Mouse (Mus musculus) liver, postnatal 0 days (tissue): ENCODE measurements at regions not wholly inside any gene's neighbourhood (a gene's known extent, or its start where the extent isn't known, plus 50 kb on each side); places are given as distances from the start of the nearest gene placed in this dataset.

Experiments used
- ATAC-seq: fragments of 200-750 bp; cut with Nextera tagmentation; 2 replicates; pipeline ENCODE4 v1.8.0; 2017; ENCODE audit warnings: mild to moderate bottlenecking, moderate library complexity
- DNase-seq: peaks from one replicate; pipeline ENCODE4 v3.0.0-alpha.2; 2016
- H3K27ac ChIP-seq: fragments of 300-500 bp; sonication (generic); 2 replicates; pipeline ENCODE4 v1.5.1; 2014; ENCODE audit warnings: antibody characterized with exemption, moderate library complexity, mild to moderate bottlenecking, low read depth
- H3K27me3 ChIP-seq: fragments of 300-500 bp; sonication (generic); 2 replicates; pipeline ENCODE4 v1.6.1; 2014; ENCODE audit warnings: low read length, control low read depth, mixed read lengths; ENCODE audit not compliant: insufficient read depth
- H3K36me3 ChIP-seq: fragments of 300-500 bp; sonication (generic); replicated peaks from 2 replicates; pipeline ENCODE4 v1.6.1; 2014; ENCODE audit warnings: mild to moderate bottlenecking, control low read depth, low read length, moderate library complexity, mixed read lengths; ENCODE audit not compliant: insufficient read depth
- H3K4me1 ChIP-seq: fragments of 300-500 bp; sonication (generic); 2 replicates; pipeline ENCODE4 v1.6.1; 2014; ENCODE audit warnings: antibody characterized with exemption, mild to moderate bottlenecking, control low read depth; ENCODE audit not compliant: insufficient read depth
- H3K4me2 ChIP-seq: fragments of 300-500 bp; sonication (generic); 2 replicates; pipeline ENCODE4 v1.6.1; 2014; ENCODE audit warnings: low read depth, mild to moderate bottlenecking, low read length, moderate library complexity, mixed read lengths
- H3K4me3 ChIP-seq: fragments of 300-500 bp; sonication (generic); 2 replicates; pipeline ENCODE4 v1.5.1; 2014; ENCODE audit warnings: low read depth, low read length
- H3K9ac ChIP-seq: fragments of 300-500 bp; sonication (generic); replicated peaks from 2 replicates; pipeline ENCODE4 v1.6.1; 2014; ENCODE audit warnings: mild to moderate bottlenecking, moderate library complexity
- H3K9me3 ChIP-seq: fragments of 300-500 bp; sonication (generic); 2 replicates; pipeline ENCODE4 v1.6.1; 2016; ENCODE audit warnings: mild to moderate bottlenecking, control low read depth, low read length, mixed read lengths
- CTCF ChIP-seq: sonication (generic); IDR thresholded peaks from 2 replicates; pipeline ENCODE4 v1.5.1; 2016; ENCODE audit warnings: antibody characterized with exemption, low read depth
- EP300 ChIP-seq: IDR thresholded peaks from 2 replicates; pipeline ENCODE4 v1.6.1; 2016; ENCODE audit warnings: antibody characterized with exemption, low read depth, mild to moderate bottlenecking
- WGBS: fragments of 180-500 bp; shearing (Covaris S2); extraction: QIAGEN DNeasy Blood & Tissue Kit; methylation state at CpG from one replicate; pipeline ENCODE4 v1.1.7; 2014; ENCODE audit not compliant: insufficient replicate concordance; 5-methylcytosine and 5-hydroxymethylcytosine counted together

DNA sequence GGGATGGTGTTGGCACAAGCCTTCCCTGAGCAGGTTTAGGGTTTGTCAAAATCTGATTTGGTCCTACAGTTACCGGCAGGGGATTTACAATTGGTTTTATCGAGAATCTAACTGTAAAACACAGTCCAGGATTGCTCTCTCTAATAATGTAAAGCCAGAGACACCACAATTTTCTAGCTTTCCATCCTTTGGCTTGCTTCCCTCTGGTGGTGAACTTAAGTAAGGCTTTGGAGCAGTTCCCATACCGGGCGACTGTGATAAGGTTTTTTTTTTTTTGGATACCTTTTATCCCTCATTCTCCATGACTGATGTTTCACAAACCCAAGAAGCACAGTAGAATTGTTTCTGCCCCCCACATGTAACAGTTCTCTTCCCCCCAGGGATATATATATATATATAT is 195.3 kb downstream of the Tex13c3 start:
- H3K4me1 ChIP-seq = no peaks in the 10 kb centered on the region
- peak; percentile 45 for TF ChIP-seq CTCF
- TF ChIP-seq EP300 = no peak
- no peaks in the 10 kb centered on the region for H3K9me3 ChIP-seq
- no peak overlapping the region for H3K27ac ChIP-seq
- H3K4me3 ChIP-seq = no peak overlapping the region
- ATAC-seq = no peak
- no peaks in the 10 kb centered on the region for H3K36me3 ChIP-seq
- H3K4me2 ChIP-seq = no peak overlapping the region
- 53% methylated on average over 4 of the region's 4 CpGs for WGBS
- H3K27me3 ChIP-seq = no peaks in the 10 kb centered on the region
- DNase-seq = no peak
- H3K9ac ChIP-seq = no peak overlapping the region

- Histone ChIP-seq H3K27me3 (no peaks in the 10 kb centered on the region), H3K4me2 (no peak overlapping the region), H3K9me3 (no peaks in the 10 kb centered on the region), H3K4me3 (no peak overlapping the region), H3K36me3 (no peaks in the 10 kb centered on the region), H3K4me1 (no peaks in the 10 kb centered on the region), H3K27ac (no peak overlapping the region), H3K9ac (no peak overlapping the region)
- no peak for ATAC-seq
- WGBS = 53% methylated on average over 3 of the region's 3 CpGs
- TF ChIP-seq EP300 (no peak), CTCF (no peak)
- DNase-seq = no peak
Observed at GRCm38 (mm10) chrX:19283078-19283477, 198.0 kb downstream of the Tex13c3 start.

DNA sequence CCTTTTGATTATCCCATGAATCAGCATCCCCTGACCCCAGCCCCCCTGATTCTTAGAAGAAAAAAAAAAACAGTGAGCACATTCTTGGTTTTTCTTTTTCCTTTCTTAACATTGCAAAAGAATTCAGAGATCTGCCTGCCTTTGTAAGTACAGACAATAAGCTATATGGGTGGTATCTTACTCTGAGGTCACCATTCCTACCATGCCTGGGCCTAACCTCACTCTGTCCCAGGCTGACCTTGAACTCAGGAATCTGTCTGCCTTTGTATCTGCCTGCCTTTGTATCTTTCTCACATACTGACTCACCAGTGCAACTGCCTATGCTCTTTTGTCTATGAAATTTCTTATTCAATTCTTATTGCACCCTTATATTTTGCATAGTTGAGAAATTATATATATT is 216.9 kb downstream of the Tex13c3 start:
- Histone ChIP-seq H3K9ac (no peak overlapping the region), H3K9me3 (no peaks in the 10 kb centered on the region), H3K4me3 (no peak overlapping the region), H3K36me3 (no peaks in the 10 kb centered on the region), H3K4me1 (no peaks in the 10 kb centered on the region), H3K4me2 (no peak overlapping the region), H3K27me3 (no peaks in the 10 kb centered on the region), H3K27ac (no peak overlapping the region)
- DNase-seq (no peak), ATAC-seq (no peak)
- TF ChIP-seq CTCF (no peak), EP300 (no peak)

DNA sequence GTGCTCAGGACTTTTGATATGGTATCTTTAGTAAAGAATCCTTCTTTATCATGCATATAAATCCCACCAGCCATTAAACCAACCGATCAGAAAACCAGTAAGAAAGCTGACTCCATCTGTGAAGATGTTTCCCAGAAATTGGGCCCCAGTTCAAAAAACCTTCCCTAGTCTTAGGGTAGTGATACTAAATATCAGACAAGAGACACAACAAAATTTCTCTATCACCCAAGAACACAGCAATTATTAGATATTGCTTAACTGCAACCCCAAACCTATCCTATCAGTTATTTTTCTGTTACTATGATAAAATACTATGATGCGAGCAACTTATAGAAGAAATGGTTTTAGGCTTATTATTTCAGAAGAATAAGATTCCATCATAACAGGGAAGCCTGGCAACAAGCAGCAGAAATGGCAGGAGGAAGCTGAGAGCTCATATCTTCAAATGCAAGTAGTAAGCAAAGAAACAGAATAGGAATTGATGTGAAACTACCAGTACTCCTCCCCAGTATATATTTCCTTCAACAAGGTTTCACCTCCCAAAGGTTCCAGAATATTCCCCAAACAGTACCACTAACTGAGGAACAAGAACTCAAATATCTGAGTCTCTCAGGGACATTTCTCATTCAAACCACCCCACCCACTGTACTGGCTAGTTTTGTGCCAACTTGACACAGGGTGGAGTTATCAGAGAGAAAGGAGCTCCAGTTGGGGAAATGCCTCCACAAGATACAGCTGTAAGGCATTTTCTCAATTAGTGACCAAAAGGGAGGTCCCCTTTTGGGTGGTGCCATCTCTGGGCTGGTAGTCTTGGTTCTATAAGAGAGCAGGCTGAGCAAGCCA is 234.1 kb downstream of the Tex13c3 start:
- ATAC-seq (peak; percentile 47; the same call in 1 of the 2 replicates), DNase-seq (no peak)
- WGBS = 66% methylated on average over 2 of the region's 2 CpGs
- Histone ChIP-seq H3K27ac (no peak overlapping the region), H3K9ac (no peak overlapping the region), H3K36me3 (no peaks in the 10 kb centered on the region), H3K4me1 (no peaks in the 10 kb centered on the region), H3K4me3 (no peak overlapping the region), H3K9me3 (no peaks in the 10 kb centered on the region), H3K27me3 (no peaks in the 10 kb centered on the region), H3K4me2 (no peak overlapping the region)
- TF ChIP-seq CTCF (no peak), EP300 (no peak)

DNA sequence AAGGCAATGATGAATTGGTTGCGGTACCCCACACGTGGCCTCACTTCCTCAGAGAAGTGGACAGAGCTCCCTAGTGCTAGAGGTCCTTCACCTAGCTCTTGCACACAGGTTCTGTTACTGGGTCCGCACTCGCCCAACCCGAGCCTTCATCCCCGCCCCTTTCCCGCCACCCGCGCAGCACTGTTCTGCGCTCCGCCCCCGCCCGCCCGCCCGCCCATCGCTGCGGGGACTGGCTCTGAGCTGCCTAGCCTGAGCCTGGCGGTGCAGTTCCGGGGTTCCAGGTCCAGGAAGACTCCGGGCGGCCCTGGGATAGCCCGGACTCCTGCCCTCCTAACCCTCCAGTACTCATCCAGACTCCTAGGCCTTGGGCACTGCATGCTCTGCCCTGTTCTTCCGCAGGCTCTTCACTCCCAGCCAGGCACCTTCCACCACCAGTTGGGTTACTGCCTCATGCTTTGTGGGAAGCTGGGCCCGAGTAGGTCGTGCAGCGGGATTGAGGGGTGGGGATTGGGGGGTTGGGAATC is 243.3 kb downstream of the Tex13c3 start:
- peak overlapping the region; percentile 58 for H3K9ac ChIP-seq
- H3K4me2 ChIP-seq = peak overlapping the region; percentile 77
- H3K4me1 ChIP-seq = no peaks in the 10 kb centered on the region
- 8% methylated on average over 24 of the region's 26 CpGs for WGBS
- DNase-seq = peak; percentile 69
- H3K36me3 ChIP-seq = no peaks in the 10 kb centered on the region
- no peaks in the 10 kb centered on the region for H3K27me3 ChIP-seq
- peak; percentile 95 for ATAC-seq
- H3K27ac ChIP-seq = no peak overlapping the region
- H3K4me3 ChIP-seq = peak overlapping the region; percentile 55
- no peaks in the 10 kb centered on the region for H3K9me3 ChIP-seq
- TF ChIP-seq EP300 (no peak), CTCF (no peak)

DNA sequence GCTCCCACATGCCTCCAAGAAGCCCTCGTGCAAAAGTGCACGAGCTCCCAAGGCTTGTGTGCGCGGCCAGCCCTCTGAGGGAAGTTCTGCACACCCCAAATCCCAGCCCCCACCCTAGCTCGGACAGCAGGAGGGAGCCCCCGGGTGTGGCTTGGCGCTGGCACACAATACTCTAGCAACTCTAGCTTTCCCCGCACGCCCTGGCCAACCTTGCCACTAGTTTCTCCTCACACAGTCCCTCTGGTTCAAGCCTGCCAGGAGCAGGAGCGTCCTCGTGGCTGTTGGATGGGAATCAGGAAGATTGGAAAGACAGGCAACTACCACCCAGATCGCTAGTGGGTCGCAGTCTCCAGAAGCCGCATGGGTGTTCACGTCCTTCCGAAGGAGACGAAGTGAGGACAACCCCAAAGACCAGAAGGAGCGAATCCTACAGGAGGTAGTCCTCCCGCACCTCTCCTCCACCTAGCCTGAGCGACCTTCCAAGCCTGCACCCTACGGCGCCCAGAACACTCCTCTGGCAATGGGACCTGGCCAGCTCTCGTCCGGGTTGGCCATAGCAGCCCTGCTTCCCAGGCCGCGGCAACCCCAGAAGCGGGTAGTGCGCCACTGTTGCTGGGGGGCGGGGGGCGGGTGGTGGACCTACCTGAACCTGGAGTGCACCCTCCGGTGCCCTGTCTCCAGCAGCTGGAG is 243.9 kb downstream of the Tex13c3 start:
- H3K4me3 ChIP-seq = peak overlapping the region; percentile 55
- no peaks in the 10 kb centered on the region for H3K36me3 ChIP-seq
- H3K9me3 ChIP-seq = no peaks in the 10 kb centered on the region
- ATAC-seq = peak; percentile 70
- peak overlapping the region; percentile 58 for H3K9ac ChIP-seq
- 17% methylated on average over 26 of the region's 31 CpGs for WGBS
- no peak overlapping the region for H3K27ac ChIP-seq
- H3K27me3 ChIP-seq = no peaks in the 10 kb centered on the region
- peak overlapping the region; percentile 77 for H3K4me2 ChIP-seq
- no peaks in the 10 kb centered on the region for H3K4me1 ChIP-seq
- peak; percentile 18 for DNase-seq
- TF ChIP-seq EP300 (no peak), CTCF (no peak)
